Mouse (Mus musculus) liver, postnatal 0 days (tissue): ENCODE measurements at regions not wholly inside any gene's neighbourhood (a gene's known extent, or its start where the extent isn't known, plus 50 kb on each side); places are given as distances from the start of the nearest gene placed in this dataset.

ENCODE experiments used
- ATAC-seq: fragments of 200-750 bp; cut with Nextera tagmentation; 2 replicates; pipeline ENCODE4 v1.8.0; 2017; ENCODE audit warnings: mild to moderate bottlenecking, moderate library complexity
- DNase-seq: peaks from one replicate; pipeline ENCODE4 v3.0.0-alpha.2; 2016
- H3K27ac ChIP-seq: fragments of 300-500 bp; sonication (generic); 2 replicates; pipeline ENCODE4 v1.5.1; 2014; ENCODE audit warnings: antibody characterized with exemption, moderate library complexity, mild to moderate bottlenecking, low read depth
- H3K27me3 ChIP-seq: fragments of 300-500 bp; sonication (generic); 2 replicates; pipeline ENCODE4 v1.6.1; 2014; ENCODE audit warnings: low read length, control low read depth, mixed read lengths; ENCODE audit not compliant: insufficient read depth
- H3K36me3 ChIP-seq: fragments of 300-500 bp; sonication (generic); replicated peaks from 2 replicates; pipeline ENCODE4 v1.6.1; 2014; ENCODE audit warnings: mild to moderate bottlenecking, control low read depth, low read length, moderate library complexity, mixed read lengths; ENCODE audit not compliant: insufficient read depth
- H3K4me1 ChIP-seq: fragments of 300-500 bp; sonication (generic); 2 replicates; pipeline ENCODE4 v1.6.1; 2014; ENCODE audit warnings: antibody characterized with exemption, mild to moderate bottlenecking, control low read depth; ENCODE audit not compliant: insufficient read depth
- H3K4me2 ChIP-seq: fragments of 300-500 bp; sonication (generic); 2 replicates; pipeline ENCODE4 v1.6.1; 2014; ENCODE audit warnings: low read depth, mild to moderate bottlenecking, low read length, moderate library complexity, mixed read lengths
- H3K4me3 ChIP-seq: fragments of 300-500 bp; sonication (generic); 2 replicates; pipeline ENCODE4 v1.5.1; 2014; ENCODE audit warnings: low read depth, low read length
- H3K9ac ChIP-seq: fragments of 300-500 bp; sonication (generic); replicated peaks from 2 replicates; pipeline ENCODE4 v1.6.1; 2014; ENCODE audit warnings: mild to moderate bottlenecking, moderate library complexity
- H3K9me3 ChIP-seq: fragments of 300-500 bp; sonication (generic); 2 replicates; pipeline ENCODE4 v1.6.1; 2016; ENCODE audit warnings: mild to moderate bottlenecking, control low read depth, low read length, mixed read lengths
- CTCF ChIP-seq: sonication (generic); IDR thresholded peaks from 2 replicates; pipeline ENCODE4 v1.5.1; 2016; ENCODE audit warnings: antibody characterized with exemption, low read depth
- EP300 ChIP-seq: IDR thresholded peaks from 2 replicates; pipeline ENCODE4 v1.6.1; 2016; ENCODE audit warnings: antibody characterized with exemption, low read depth, mild to moderate bottlenecking
- WGBS: fragments of 180-500 bp; shearing (Covaris S2); extraction: QIAGEN DNeasy Blood & Tissue Kit; methylation state at CpG from one replicate; pipeline ENCODE4 v1.1.7; 2014; ENCODE audit not compliant: insufficient replicate concordance; 5-methylcytosine and 5-hydroxymethylcytosine counted together

GRCm38 (mm10) chr7:37375044-37375443 is 398.4 kb downstream of the Zfp536 start:
- Histone ChIP-seq H3K36me3 (no peaks in the 10 kb centered on the region), H3K9ac (no peak overlapping the region), H3K4me2 (no peak overlapping the region), H3K4me3 (no peak overlapping the region), H3K27ac (no peak overlapping the region), H3K27me3 (no peaks in the 10 kb centered on the region), H3K4me1 (no peaks in the 10 kb centered on the region), H3K9me3 (no peaks in the 10 kb centered on the region)
- DNase-seq: no peak
- 79% methylated on average over 9 of the region's 9 CpGs for WGBS
- TF ChIP-seq EP300 (no peak), CTCF (no peak)
- ATAC-seq: no peak

- DNase-seq (no peak), ATAC-seq (no peak)
- no peaks in the 10 kb centered on the region for H3K9me3 ChIP-seq
- no peak overlapping the region for H3K27ac ChIP-seq
- no peaks in the 10 kb centered on the region for H3K36me3 ChIP-seq
- H3K4me3 ChIP-seq: no peak overlapping the region
- H3K4me2 ChIP-seq: no peak overlapping the region
- no peak for TF ChIP-seq CTCF
- TF ChIP-seq EP300: no peak
- H3K4me1 ChIP-seq: no peaks in the 10 kb centered on the region
- 59% methylated on average over 11 of the region's 11 CpGs for WGBS
- H3K27me3 ChIP-seq: no peaks in the 10 kb centered on the region
- no peak overlapping the region for H3K9ac ChIP-seq
These were observed 397.9 kb downstream of the Zfp536 start for GRCm38 (mm10) chr7:37375591-37375990.

- Histone ChIP-seq H3K9ac (no peak overlapping the region), H3K9me3 (no peaks in the 10 kb centered on the region), H3K36me3 (no peaks in the 10 kb centered on the region), H3K4me2 (no peak overlapping the region), H3K27ac (no peak overlapping the region), H3K4me3 (no peak overlapping the region), H3K4me1 (no peaks in the 10 kb centered on the region), H3K27me3 (no peaks in the 10 kb centered on the region)
- ATAC-seq (no peak), DNase-seq (no peak)
- WGBS: 28% methylated on average over 6 of the region's 6 CpGs
- TF ChIP-seq EP300: no peak
- no peak for TF ChIP-seq CTCF
These were observed 397.2 kb downstream of the Zfp536 start for GRCm38 (mm10) chr7:37376207-37376606.

- H3K4me2 ChIP-seq: no peak overlapping the region
- WGBS: 40% methylated on average over 19 of the region's 19 CpGs
These were observed 395.4 kb downstream of the Zfp536 start for GRCm38 (mm10) chr7:37377889-37378521.

DNA sequence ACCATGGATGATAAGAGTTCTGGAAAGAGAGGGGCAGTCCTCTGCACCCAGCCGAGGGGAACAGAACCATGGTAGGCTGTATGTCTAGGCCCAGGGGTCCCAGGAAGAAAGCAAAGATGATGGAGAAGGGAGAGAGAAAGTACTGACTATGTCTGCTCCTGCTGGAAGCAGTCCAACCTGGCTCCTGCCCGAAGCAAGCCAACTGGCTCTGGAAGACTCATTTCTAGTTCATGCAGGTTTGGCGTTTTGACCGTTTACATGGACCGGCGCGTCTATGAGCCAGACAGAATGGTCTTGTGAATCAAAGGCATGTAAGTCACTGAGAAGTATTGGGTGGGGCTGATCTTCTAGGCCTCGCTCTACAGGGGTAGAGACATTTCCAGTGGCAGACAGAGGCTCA is 385.6 kb downstream of the Zfp536 start:
- no peak overlapping the region for H3K27ac ChIP-seq
- no peaks in the 10 kb centered on the region for H3K36me3 ChIP-seq
- DNase-seq (no peak), ATAC-seq (no peak)
- TF ChIP-seq EP300 (no peak), CTCF (no peak)
- H3K9ac ChIP-seq: no peak overlapping the region
- 78% methylated on average over 8 of the region's 8 CpGs for WGBS
- H3K4me3 ChIP-seq: no peak overlapping the region
- no peaks in the 10 kb centered on the region for H3K9me3 ChIP-seq
- no peaks in the 10 kb centered on the region for H3K27me3 ChIP-seq
- H3K4me1 ChIP-seq: no peaks in the 10 kb centered on the region
- H3K4me2 ChIP-seq: no peak overlapping the region

More at GRCm38 (mm10) chr7:37377889-37378521, 395.4 kb downstream of the Zfp536 start:
- no peaks in the 10 kb centered on the region for H3K4me1 ChIP-seq
- no peaks in the 10 kb centered on the region for H3K36me3 ChIP-seq
- no peaks in the 10 kb centered on the region for H3K9me3 ChIP-seq
- ATAC-seq (no peak), DNase-seq (no peak)
- no peak overlapping the region for H3K27ac ChIP-seq
- H3K4me3 ChIP-seq: no peak overlapping the region
- TF ChIP-seq EP300 (no peak), CTCF (no peak)
- no peak overlapping the region for H3K9ac ChIP-seq
- no peaks in the 10 kb centered on the region for H3K27me3 ChIP-seq

DNA sequence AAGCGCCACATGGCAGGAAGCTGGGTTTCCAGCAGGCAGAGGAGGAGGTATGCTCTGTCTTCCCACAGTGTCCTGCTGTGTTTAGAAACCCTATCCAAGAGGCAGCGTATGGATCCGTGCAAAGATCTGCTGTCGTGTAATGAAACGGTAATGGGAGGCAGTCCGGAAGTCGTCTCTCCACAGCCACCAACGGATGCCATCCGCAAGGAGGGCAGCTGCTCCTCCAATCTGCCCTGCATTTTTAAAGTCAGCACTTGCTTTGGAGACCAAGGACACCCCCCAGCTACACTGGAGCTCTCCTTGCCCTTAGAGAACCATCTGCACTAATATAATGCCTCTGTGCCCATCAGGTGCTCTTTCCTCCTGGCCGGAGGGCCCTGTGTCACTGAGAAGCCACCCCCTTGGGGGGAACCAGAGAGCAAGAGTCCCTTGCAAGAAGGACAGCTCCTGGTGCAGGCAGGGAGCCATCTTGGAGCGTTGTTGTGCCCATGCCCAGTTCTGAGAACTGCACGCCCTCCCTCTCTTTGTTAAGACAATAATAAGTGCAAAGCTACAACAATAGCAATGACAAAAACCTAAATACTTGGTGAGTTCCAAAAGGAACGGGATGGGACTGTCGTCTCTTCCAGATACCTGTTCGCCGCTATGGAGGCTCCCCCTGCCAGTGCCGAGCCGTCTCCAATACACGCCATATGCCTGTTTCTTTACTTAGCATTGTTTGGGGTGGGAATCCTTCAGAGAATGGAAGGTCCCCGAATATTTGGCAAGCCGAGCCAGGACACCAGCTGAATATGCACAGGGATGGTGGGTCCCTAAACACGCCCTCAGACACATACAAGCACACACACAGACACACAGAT is 384.4 kb downstream of the Zfp536 start:
- Histone ChIP-seq H3K36me3 (no peaks in the 10 kb centered on the region), H3K27ac (no peak overlapping the region), H3K9me3 (no peaks in the 10 kb centered on the region), H3K27me3 (no peaks in the 10 kb centered on the region), H3K4me3 (no peak overlapping the region), H3K4me1 (no peaks in the 10 kb centered on the region), H3K4me2 (no peak overlapping the region), H3K9ac (no peak overlapping the region)
- TF ChIP-seq CTCF (no peak), EP300 (no peak)
- ATAC-seq (no peak), DNase-seq (no peak)
- 82% methylated on average over 22 of the region's 22 CpGs for WGBS
